Mouse (Mus musculus): ENCODE results near the gene Fntb.
"Not testable (repeated sequence)": the region's sequence is repeated elsewhere in the genome, so short reads cannot be mapped to it uniquely, and the experiment has no call there.

GRCm38 (mm10) chr12:76858788-76859187, 93.4 kb downstream of the Fntb start:
- TF ChIP-seq POLR2A (IDR thresholded peaks at IDR 0.05; ENCODE audit: low read depth, low read length); CTCF (IDR thresholded peaks at IDR 0.05; ENCODE audit: borderline replicate concordance, insufficient read depth, low read length): not testable (repeated sequence)

All from embryonic fibroblast, embryonic 13.5 days (primary cell).